Mouse (Mus musculus) embryonic facial prominence, embryonic 12.5 days (tissue): ENCODE measurements around the gene Hes5. TPM values are rescaled to one million over a fixed set of nuclear protein-coding genes. Genes with fewer than 3 reads are reported as not detected.

Experiments
- ATAC-seq: fragments of 200-750 bp; cut with Nextera tagmentation; 2 replicates; pipeline ENCODE4 v1.8.0; 2017; ENCODE audit not compliant: insufficient number of reproducible peaks, insufficient read depth, low FRiP score, low TSS enrichment
- H3K27ac ChIP-seq: fragments of 300-500 bp; sonication (generic); 2 replicates; pipeline ENCODE4 v1.5.1; 2016; ENCODE audit warnings: mild to moderate bottlenecking
- H3K27me3 ChIP-seq: fragments of 300-500 bp; sonication (generic); 2 replicates; pipeline ENCODE4 v1.6.1; 2016; ENCODE audit warnings: mild to moderate bottlenecking, moderate library complexity
- H3K36me3 ChIP-seq: fragments of 300-500 bp; sonication (generic); 2 replicates; pipeline ENCODE4 v1.6.1; 2016; ENCODE audit warnings: mild to moderate bottlenecking
- H3K4me1 ChIP-seq: fragments of 300-500 bp; sonication (generic); 2 replicates; pipeline ENCODE4 v1.6.1; 2016
- H3K4me2 ChIP-seq: fragments of 300-500 bp; sonication (generic); replicated peaks from 2 replicates; pipeline ENCODE4 v1.6.1; 2016; ENCODE audit warnings: mild to moderate bottlenecking, moderate library complexity
- H3K4me3 ChIP-seq: fragments of 300-500 bp; sonication (generic); 2 replicates; pipeline ENCODE4 v1.5.1; 2016; ENCODE audit warnings: mild to moderate bottlenecking
- H3K9ac ChIP-seq: fragments of 300-500 bp; sonication (generic); 2 replicates; pipeline ENCODE4 v1.6.1; 2016; ENCODE audit warnings: mild to moderate bottlenecking, moderate library complexity
- H3K9me3 ChIP-seq: fragments of 300-500 bp; sonication (generic); 2 replicates; pipeline ENCODE4 v1.6.1; 2016; ENCODE audit warnings: mild to moderate bottlenecking, moderate library complexity
- WGBS: fragments of 180-500 bp; shearing (Covaris S2); methylation state at CpG from one replicate; pipeline ENCODE4 v1.1.7; 2016; 5-methylcytosine and 5-hydroxymethylcytosine counted together
- polyA plus RNA-seq: library from polyadenylated mRNA; unstranded; fragments of >200 nt; fragmentation: Nextera tagmentation; extraction: Ambion mirVana; gene quantifications from 2 replicates; pipeline ENCODE4 v1.2.1, GENCODE M21; 2016

Gene Hes5
- polyA plus RNA-seq = 29.6 and 37.3 TPM in 2 replicates

GRCm38 (mm10) chr4:154960690-154961225 lies at the start of gene Hes5:
Gene Hes5, plus strand, starts transcription at chr4:154960923.
- ATAC-seq = peak; percentile 17
- H3K27me3 ChIP-seq = peaks cover 68% of the 10 kb centered on the region
- peak within 1 kb of the TSS; percentile 65 for H3K9ac ChIP-seq
- peaks cover 51% of the 10 kb centered on the region for H3K4me1 ChIP-seq
- no peak within 1 kb of the TSS for H3K27ac ChIP-seq
- no peaks in the 10 kb centered on the region for H3K9me3 ChIP-seq
- no peaks in the 10 kb centered on the region for H3K36me3 ChIP-seq
- peak within 1 kb of the TSS; percentile 44 for H3K4me3 ChIP-seq
- H3K4me2 ChIP-seq = peak within 1 kb of the TSS; percentile 77
- 1% methylated on average over 65 of the region's 65 CpGs for WGBS

- no peak overlapping the region for H3K9ac ChIP-seq
- WGBS = 71% methylated on average over 2 of the region's 2 CpGs
- no peaks in the 10 kb centered on the region for H3K9me3 ChIP-seq
- H3K4me2 ChIP-seq = no peak overlapping the region
- no peak for ATAC-seq
- peaks cover 17% of the 10 kb centered on the region; the same call in 1 of the 2 replicates for H3K4me1 ChIP-seq
- no peak overlapping the region for H3K27ac ChIP-seq
- no peaks in the 10 kb centered on the region for H3K27me3 ChIP-seq
- H3K4me3 ChIP-seq = no peak overlapping the region
- H3K36me3 ChIP-seq = no peaks in the 10 kb centered on the region
Measured at GRCm38 (mm10) chr4:154911644-154912043, 49.1 kb upstream of the Hes5 start.

- no peak overlapping the region for H3K9ac ChIP-seq
- 90% methylated on average over 3 of the region's 3 CpGs for WGBS
- no peak overlapping the region for H3K4me2 ChIP-seq
- no peaks in the 10 kb centered on the region for H3K9me3 ChIP-seq
- H3K4me3 ChIP-seq = no peak overlapping the region
- no peak overlapping the region for H3K27ac ChIP-seq
- ATAC-seq = no peak
- peaks cover 12% of the 10 kb centered on the region; the same call in 1 of the 2 replicates for H3K4me1 ChIP-seq
- no peaks in the 10 kb centered on the region for H3K36me3 ChIP-seq
- H3K27me3 ChIP-seq = no peaks in the 10 kb centered on the region
Measured at GRCm38 (mm10) chr4:154913845-154914244, 46.9 kb upstream of the Hes5 start.

- H3K4me3 ChIP-seq = no peak overlapping the region
- H3K27me3 ChIP-seq = no peaks in the 10 kb centered on the region
- H3K36me3 ChIP-seq = no peaks in the 10 kb centered on the region
- H3K9ac ChIP-seq = no peak overlapping the region
- no peaks in the 10 kb centered on the region for H3K9me3 ChIP-seq
- H3K27ac ChIP-seq = no peak overlapping the region
- H3K4me1 ChIP-seq = peaks cover 12% of the 10 kb centered on the region; the same call in 1 of the 2 replicates
- WGBS = 95% methylated on average over 4 of the region's 4 CpGs
- ATAC-seq = no peak
- no peak overlapping the region for H3K4me2 ChIP-seq
Measured at GRCm38 (mm10) chr4:154914252-154914651, 46.5 kb upstream of the Hes5 start.

DNA sequence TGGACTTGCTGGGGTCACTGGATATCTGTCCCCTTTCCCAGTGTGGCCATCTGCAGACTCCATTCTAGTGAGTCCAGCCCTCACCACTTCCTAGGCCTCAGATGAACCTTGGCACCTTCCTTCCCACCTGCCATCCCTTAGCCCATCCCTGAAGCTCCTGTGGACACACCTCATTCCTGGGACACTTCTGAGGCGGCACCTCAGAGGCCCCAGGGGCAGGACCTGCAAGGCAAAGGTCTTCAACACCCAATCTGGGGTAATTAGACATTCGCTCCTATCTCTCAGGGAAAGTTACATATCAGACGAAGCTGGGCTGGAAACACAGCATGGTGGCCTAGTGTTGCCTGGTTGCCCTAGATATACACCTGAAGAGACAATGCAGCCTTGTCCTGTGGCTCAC lies 46.0 kb upstream of the Hes5 start:
- ATAC-seq = no peak
- H3K4me1 ChIP-seq = peaks cover 12% of the 10 kb centered on the region; the same call in 1 of the 2 replicates
- no peaks in the 10 kb centered on the region for H3K27me3 ChIP-seq
- H3K27ac ChIP-seq = no peak overlapping the region
- 70% methylated on average over 3 of the region's 3 CpGs for WGBS
- no peak overlapping the region for H3K9ac ChIP-seq
- no peak overlapping the region for H3K4me2 ChIP-seq
- no peaks in the 10 kb centered on the region for H3K9me3 ChIP-seq
- H3K4me3 ChIP-seq = no peak overlapping the region
- H3K36me3 ChIP-seq = no peaks in the 10 kb centered on the region

GRCm38 (mm10) chr4:154915286-154915685 lies 45.4 kb upstream of the Hes5 start:
- 84% methylated on average over 10 of the region's 10 CpGs for WGBS
- Histone ChIP-seq H3K4me3 (no peak overlapping the region), H3K4me1 (peaks cover 11% of the 10 kb centered on the region; the same call in 1 of the 2 replicates), H3K9me3 (no peaks in the 10 kb centered on the region), H3K36me3 (no peaks in the 10 kb centered on the region), H3K9ac (no peak overlapping the region), H3K27me3 (no peaks in the 10 kb centered on the region), H3K4me2 (no peak overlapping the region), H3K27ac (no peak overlapping the region)
- ATAC-seq = no peak

- WGBS = 81% methylated on average over 4 of the region's 4 CpGs
- H3K9me3 ChIP-seq = no peaks in the 10 kb centered on the region
- H3K27me3 ChIP-seq = no peaks in the 10 kb centered on the region
Measured at GRCm38 (mm10) chr4:154916662-154917061, 44.1 kb upstream of the Hes5 start.

GRCm38 (mm10) chr4:154922291-154922690 lies 38.4 kb upstream of the Hes5 start:
- Histone ChIP-seq H3K4me3 (no peak overlapping the region), H3K9ac (no peak overlapping the region), H3K36me3 (no peaks in the 10 kb centered on the region), H3K27ac (no peak overlapping the region), H3K9me3 (no peaks in the 10 kb centered on the region), H3K4me2 (no peak overlapping the region), H3K4me1 (peaks cover 5% of the 10 kb centered on the region), H3K27me3 (no peaks in the 10 kb centered on the region)
- 76% methylated on average over 4 of the region's 4 CpGs for WGBS
- no peak for ATAC-seq

More at GRCm38 (mm10) chr4:154916662-154917061, 44.1 kb upstream of the Hes5 start:
- H3K36me3 ChIP-seq = no peaks in the 10 kb centered on the region
- no peak overlapping the region for H3K4me2 ChIP-seq
- no peak overlapping the region for H3K4me3 ChIP-seq
- no peak overlapping the region for H3K27ac ChIP-seq
- ATAC-seq = no peak
- H3K9ac ChIP-seq = no peak overlapping the region
- no peaks in the 10 kb centered on the region for H3K4me1 ChIP-seq

GRCm38 (mm10) chr4:154922931-154923330 lies 37.8 kb upstream of the Hes5 start:
- Histone ChIP-seq H3K4me1 (peaks cover 11% of the 10 kb centered on the region), H3K27ac (no peak overlapping the region), H3K9ac (no peak overlapping the region), H3K36me3 (no peaks in the 10 kb centered on the region), H3K9me3 (no peaks in the 10 kb centered on the region), H3K4me3 (no peak overlapping the region), H3K27me3 (no peaks in the 10 kb centered on the region), H3K4me2 (no peak overlapping the region)
- 80% methylated on average over 5 of the region's 5 CpGs for WGBS
- ATAC-seq = no peak

GRCm38 (mm10) chr4:154925413-154925812 lies 35.3 kb upstream of the Hes5 start:
- H3K27me3 ChIP-seq = no peaks in the 10 kb centered on the region
- no peak overlapping the region for H3K9ac ChIP-seq
- no peak overlapping the region for H3K4me3 ChIP-seq
- H3K9me3 ChIP-seq = no peaks in the 10 kb centered on the region
- 58% methylated on average over 4 of the region's 4 CpGs for WGBS
- H3K4me1 ChIP-seq = peaks cover 20% of the 10 kb centered on the region
- no peak overlapping the region for H3K27ac ChIP-seq
- no peaks in the 10 kb centered on the region for H3K36me3 ChIP-seq
- H3K4me2 ChIP-seq = no peak overlapping the region
- no peak for ATAC-seq

- Histone ChIP-seq H3K4me1 (peaks cover 20% of the 10 kb centered on the region), H3K4me3 (0 out of 2 replicates have a peak overlapping the region, but pooled peaks have one; percentile 1), H3K9ac (peak overlapping the region; percentile 0; the same call in 1 of the 2 replicates), H3K4me2 (peak overlapping the region; percentile 29), H3K36me3 (no peaks in the 10 kb centered on the region), H3K27ac (peak overlapping the region; percentile 82), H3K27me3 (no peaks in the 10 kb centered on the region), H3K9me3 (no peaks in the 10 kb centered on the region)
- 56% methylated on average over 9 of the region's 9 CpGs for WGBS
- ATAC-seq = no peak; the same call in 1 of the 2 replicates
Measured at GRCm38 (mm10) chr4:154926969-154927898, 33.5 kb upstream of the Hes5 start.
